Mouse (Mus musculus) midbrain, embryonic 11.5 days (tissue): Measurements from ENCODE around the gene Incenp. TPM values are rescaled to one million over a fixed set of nuclear protein-coding genes. Genes with fewer than 3 reads are reported as not detected.
A peak's percentile ranks its signal among the peaks of the same experiment; 100 is the strongest.
"Not testable (repeated sequence)": the region's sequence is repeated elsewhere in the genome, so short reads cannot be mapped to it uniquely, and the experiment has no call there.

Source experiments
- ATAC-seq: fragments of 200-750 bp; cut with Nextera tagmentation; 2 replicates; pipeline ENCODE4 v1.8.0; 2017; ENCODE audit warnings: moderate TSS enrichment, moderate library complexity; ENCODE audit not compliant: low FRiP score
- DNase-seq: peaks from one replicate; pipeline ENCODE4 v3.0.0; 2015; ENCODE audit warnings: low spot score; ENCODE audit errors: missing footprints
- H3K27ac ChIP-seq: fragments of 300-500 bp; sonication (generic); 2 replicates; pipeline ENCODE4 v1.5.1; 2014; ENCODE audit warnings: low read depth, low read length
- H3K27me3 ChIP-seq: fragments of 300-500 bp; sonication (generic); 2 replicates; pipeline ENCODE4 v1.6.1; 2014; ENCODE audit warnings: mild to moderate bottlenecking, low read length, moderate library complexity, mixed read lengths; ENCODE audit not compliant: control insufficient read depth, insufficient read depth
- H3K36me3 ChIP-seq: fragments of 300-500 bp; sonication (generic); 2 replicates; pipeline ENCODE4 v1.6.1; 2014; ENCODE audit warnings: mild to moderate bottlenecking, low read length, moderate library complexity, mixed read lengths; ENCODE audit not compliant: control insufficient read depth, insufficient read depth
- H3K4me1 ChIP-seq: fragments of 300-500 bp; sonication (generic); 2 replicates; pipeline ENCODE4 v1.6.1; 2014; ENCODE audit warnings: low read length; ENCODE audit not compliant: control insufficient read depth, insufficient read depth
- H3K4me2 ChIP-seq: fragments of 300-500 bp; sonication (generic); 2 replicates; pipeline ENCODE4 v1.6.1; 2014; ENCODE audit warnings: mild to moderate bottlenecking, moderate library complexity
- H3K4me3 ChIP-seq: fragments of 300-500 bp; sonication (generic); 2 replicates; pipeline ENCODE4 v1.5.1; 2014; ENCODE audit warnings: low read depth, low read length
- H3K9ac ChIP-seq: fragments of 300-500 bp; sonication (generic); 2 replicates; pipeline ENCODE4 v1.6.1; 2014; ENCODE audit warnings: low read length
- H3K9me3 ChIP-seq: fragments of 300-500 bp; sonication (generic); 2 replicates; pipeline ENCODE4 v1.6.1; 2016; ENCODE audit warnings: low read length; ENCODE audit not compliant: control insufficient read depth
- WGBS: fragments of 180-500 bp; shearing (Covaris S2); extraction: QIAGEN DNeasy Blood & Tissue Kit; methylation state at CpG from one replicate; pipeline ENCODE4 v1.1.7; 2014; 5-methylcytosine and 5-hydroxymethylcytosine counted together
- polyA plus RNA-seq: library from polyadenylated mRNA; unstranded; fragments of >200 nt; fragmentation: Nextera tagmentation; extraction: Ambion mirVana; gene quantifications from 2 replicates; pipeline ENCODE4 v1.2.1, GENCODE M21; 2014

Gene Incenp
- polyA plus RNA-seq, 1 experiment from 2014 or later, result 106 TPM

DNA sequence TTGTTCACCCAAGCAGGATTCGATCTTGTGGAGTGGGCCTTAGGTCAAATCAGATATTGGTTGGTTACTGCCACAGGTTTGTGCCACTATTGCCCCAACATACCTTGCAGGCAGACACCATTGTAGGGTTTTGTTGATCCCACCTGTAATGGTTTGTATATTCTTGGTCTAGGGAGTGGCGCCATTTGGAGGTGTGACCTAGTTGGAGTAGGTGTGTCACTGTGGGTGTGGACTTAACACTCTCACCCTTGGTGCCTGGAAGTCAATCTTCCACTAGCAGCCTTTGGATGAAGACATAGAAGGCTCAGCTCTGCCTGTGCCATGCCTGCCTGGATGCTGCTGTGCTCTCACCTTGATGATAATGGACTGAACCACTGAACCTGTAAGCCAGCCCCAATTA is 1.3 kb upstream of the Incenp start:
- 98% methylated on average over 2 of the region's 2 CpGs for WGBS
- H3K4me2 ChIP-seq, H3K27ac ChIP-seq, DNase-seq, H3K9ac ChIP-seq, H3K36me3 ChIP-seq, H3K27me3 ChIP-seq, H3K4me3 ChIP-seq, ATAC-seq, H3K9me3 ChIP-seq: not testable (repeated sequence)
- peaks cover 17% of the 10 kb centered on the region for H3K4me1 ChIP-seq

GRCm38 (mm10) chr19:9899780-9900146 is 412 bp upstream of the Incenp start:
- Histone ChIP-seq H3K9ac (peak overlapping the region; percentile 55; the same call in 1 of the 2 replicates), H3K4me2 (peak overlapping the region; percentile 50), H3K36me3 (peaks cover 5% of the 10 kb centered on the region), H3K9me3 (no peaks in the 10 kb centered on the region), H3K27ac (peak overlapping the region; percentile 76; the same call in 1 of the 2 replicates), H3K4me1 (peaks cover 17% of the 10 kb centered on the region), H3K27me3 (no peaks in the 10 kb centered on the region), H3K4me3 (peak overlapping the region; percentile 90)
- DNase-seq, result no peak
- 9% methylated on average over 10 of the region's 10 CpGs for WGBS
- ATAC-seq, result peak; percentile 80

GRCm38 (mm10) chr19:9898339-9899066 is 848 bp downstream of the Incenp start:
- no peaks in the 10 kb centered on the region for H3K27me3 ChIP-seq
- no peaks in the 10 kb centered on the region for H3K9me3 ChIP-seq
- peaks cover 17% of the 10 kb centered on the region for H3K4me1 ChIP-seq
- H3K36me3 ChIP-seq, result peaks cover 15% of the 10 kb centered on the region
- ATAC-seq (no peak), DNase-seq (no peak)
- peak overlapping the region; percentile 90 for H3K4me3 ChIP-seq
- H3K27ac ChIP-seq, result peak overlapping the region; percentile 77
- peak overlapping the region; percentile 85 for H3K4me2 ChIP-seq
- peak overlapping the region; percentile 93 for H3K9ac ChIP-seq
- 12% methylated on average over 17 of the region's 17 CpGs for WGBS

DNA sequence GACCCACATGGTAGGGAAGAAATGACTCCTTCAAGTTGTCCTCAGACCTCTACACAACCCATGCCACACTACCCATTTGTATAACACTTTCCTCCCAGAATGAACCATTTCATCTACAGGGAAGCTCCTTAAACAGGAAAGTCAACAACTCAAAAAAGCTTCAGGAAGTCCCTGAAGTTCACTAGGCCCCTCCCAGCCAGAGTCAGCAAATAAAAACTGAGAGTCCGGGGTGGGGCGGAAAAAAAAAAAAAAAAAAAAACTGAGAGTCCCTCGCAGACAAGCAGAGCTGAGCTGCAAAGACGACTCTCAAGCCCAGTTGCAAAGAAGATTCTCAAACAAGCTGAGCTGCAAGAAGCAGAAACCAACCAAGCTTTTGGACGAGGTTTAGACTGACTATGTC is 3.3 kb downstream of the Incenp start:
- Histone ChIP-seq H3K4me2 (no peak overlapping the region), H3K27me3 (no peaks in the 10 kb centered on the region), H3K27ac (no peak overlapping the region), H3K4me3 (no peak overlapping the region), H3K9me3 (no peaks in the 10 kb centered on the region), H3K36me3 (peaks cover 28% of the 10 kb centered on the region), H3K9ac (no peak overlapping the region), H3K4me1 (peaks cover 17% of the 10 kb centered on the region)
- ATAC-seq, result no peak
- WGBS, result 72% methylated on average over 5 of the region's 5 CpGs
- DNase-seq, result no peak

GRCm38 (mm10) chr19:9886771-9887170 is 12.6 kb downstream of the Incenp start:
- Histone ChIP-seq H3K4me3 (no peak overlapping the region), H3K4me1 (no peaks in the 10 kb centered on the region), H3K9me3 (no peaks in the 10 kb centered on the region), H3K36me3 (peaks cover 43% of the 10 kb centered on the region), H3K9ac (no peak overlapping the region), H3K27me3 (no peaks in the 10 kb centered on the region), H3K4me2 (no peak overlapping the region), H3K27ac (no peak overlapping the region)
- ATAC-seq (no peak), DNase-seq (no peak)
- WGBS, result 95% methylated on average over 8 of the region's 8 CpGs

GRCm38 (mm10) chr19:9886348-9886747 is 13.0 kb downstream of the Incenp start:
- 90% methylated on average over 1 of the region's 1 CpGs for WGBS
- peaks cover 43% of the 10 kb centered on the region for H3K36me3 ChIP-seq

DNA sequence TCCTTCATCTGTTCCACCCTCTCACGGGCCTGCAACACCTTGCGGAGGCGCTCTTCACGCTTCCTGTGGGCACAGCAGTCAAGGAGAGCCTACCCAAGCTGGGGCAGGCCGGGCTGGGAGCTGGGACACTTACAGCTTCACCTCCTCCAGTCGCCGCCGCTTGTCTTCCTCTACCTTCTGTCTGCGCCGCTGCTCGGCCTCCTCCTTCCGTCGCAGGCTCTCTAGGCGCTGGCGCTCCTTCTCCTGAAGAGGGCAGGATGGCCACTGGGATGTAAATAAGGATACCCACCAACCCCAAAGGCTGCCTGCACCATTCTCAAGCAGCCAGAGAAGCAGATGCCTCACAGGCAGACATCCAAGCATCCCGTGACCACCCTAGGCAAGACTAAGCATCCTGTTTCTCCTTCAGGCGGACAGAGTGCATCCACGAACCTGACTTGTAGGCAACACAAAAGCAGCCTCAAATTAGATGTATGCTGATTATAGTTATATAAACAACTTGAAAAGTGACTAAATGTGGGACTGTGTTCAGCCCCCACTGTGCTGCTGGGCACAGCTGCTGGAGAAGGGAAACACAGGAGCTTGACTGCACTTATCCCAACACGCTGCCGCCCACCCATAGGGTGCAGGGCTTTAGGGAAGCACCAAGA is 21.0 kb downstream of the Incenp start:
- Histone ChIP-seq H3K9me3 (no peaks in the 10 kb centered on the region), H3K9ac (no peak overlapping the region), H3K27me3 (no peaks in the 10 kb centered on the region), H3K27ac (no peak overlapping the region), H3K4me2 (no peak overlapping the region), H3K4me3 (no peak overlapping the region), H3K36me3 (peaks cover 61% of the 10 kb centered on the region), H3K4me1 (no peaks in the 10 kb centered on the region)
- ATAC-seq (no peak), DNase-seq (no peak)
- 95% methylated on average over 20 of the region's 20 CpGs for WGBS

More at GRCm38 (mm10) chr19:9886348-9886747, 13.0 kb downstream of the Incenp start:
- H3K9me3 ChIP-seq, result no peaks in the 10 kb centered on the region
- no peak overlapping the region for H3K4me3 ChIP-seq
- ATAC-seq (no peak), DNase-seq (no peak)
- no peaks in the 10 kb centered on the region for H3K4me1 ChIP-seq
- H3K27ac ChIP-seq, result no peak overlapping the region
- no peaks in the 10 kb centered on the region for H3K27me3 ChIP-seq
- H3K9ac ChIP-seq, result no peak overlapping the region
- no peak overlapping the region for H3K4me2 ChIP-seq

- Histone ChIP-seq H3K36me3 (no peaks in the 10 kb centered on the region), H3K27me3 (no peaks in the 10 kb centered on the region), H3K4me2 (no peak overlapping the region), H3K4me1 (no peaks in the 10 kb centered on the region), H3K27ac (no peak overlapping the region), H3K4me3 (no peak overlapping the region), H3K9me3 (no peaks in the 10 kb centered on the region), H3K9ac (no peak overlapping the region)
- peak; percentile 71 for DNase-seq
- ATAC-seq, result no peak
These were observed 33.9 kb downstream of the Incenp start for GRCm38 (mm10) chr19:9865466-9865865.

DNA sequence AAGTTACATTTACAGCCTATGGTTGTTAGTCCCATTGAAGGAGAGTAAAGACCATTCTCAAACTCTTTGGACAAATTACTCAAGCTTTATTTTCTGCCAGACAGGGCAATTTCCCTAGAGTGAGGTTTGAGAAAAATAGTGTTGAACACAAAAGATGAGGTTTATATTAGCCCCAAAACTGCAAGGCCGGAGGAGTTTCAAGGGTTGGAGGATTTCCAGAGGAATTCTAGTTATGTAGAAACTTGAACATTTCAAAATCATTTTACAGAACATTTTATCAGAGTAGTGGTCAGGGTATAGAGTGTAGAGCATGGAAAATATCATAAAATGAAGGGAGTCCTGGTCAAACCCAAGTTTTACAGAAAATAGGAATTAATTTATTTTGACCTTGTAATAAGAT is 34.5 kb downstream of the Incenp start:
- Histone ChIP-seq H3K4me1 (no peaks in the 10 kb centered on the region), H3K4me3 (no peak overlapping the region), H3K27me3 (no peaks in the 10 kb centered on the region), H3K9me3 (no peaks in the 10 kb centered on the region), H3K36me3 (no peaks in the 10 kb centered on the region), H3K9ac (no peak overlapping the region), H3K27ac (no peak overlapping the region), H3K4me2 (no peak overlapping the region)
- DNase-seq (peak; percentile 19), ATAC-seq (no peak)
- 92% methylated on average over 1 of the region's 1 CpGs for WGBS
